Mouse (Mus musculus): ENCODE data around the gene Map2.

GRCm38 (mm10) chr1:66145180-66145579 lies 29.9 kb upstream of the Map2 start:
- TF ChIP-seq POLR2A (IDR thresholded peaks at IDR 0.05; ENCODE audit: insufficient read depth, low read length) (no peak), CTCF (IDR thresholded peaks at IDR 0.05; ENCODE audit: low read depth, low read length) (no peak), EP300 (IDR thresholded peaks at IDR 0.05; ENCODE audit: insufficient read depth, low read depth, low read length) (no peak)

Data from ES-Bruce4 (cell line).